Mouse (Mus musculus): Measurements from ENCODE around the gene Hipk3. TPM values are rescaled to one million over a fixed set of nuclear protein-coding genes. Genes with fewer than 3 reads are reported as not detected.

Hipk3 gene
- polyA plus RNA-seq, 1 experiment from 2014 or later: 7.2 TPM

- Histone ChIP-seq H3K4me3 (replicated peaks) (no peak overlapping the region), H3K27ac (replicated peaks) (no peak overlapping the region), H3K27me3 (replicated peaks) (no peaks in the 10 kb centered on the region), H3K9ac (replicated peaks) (no peak overlapping the region), H3K4me2 (no peak overlapping the region), H3K36me3 (peaks cover 5% of the 10 kb centered on the region; the same call in 1 of the 2 replicates), H3K4me1 (no peaks in the 10 kb centered on the region), H3K9me3 (replicated peaks) (no peaks in the 10 kb centered on the region)
- ATAC-seq (ENCODE audit: low FRiP score): peak; percentile 85; the same call in 1 of the 2 replicates
- 47% methylated on average over 2 of the region's 2 CpGs for WGBS
Measured at GRCm38 (mm10) chr2:104444776-104445175, 49.5 kb downstream of the Hipk3 start.

DNA sequence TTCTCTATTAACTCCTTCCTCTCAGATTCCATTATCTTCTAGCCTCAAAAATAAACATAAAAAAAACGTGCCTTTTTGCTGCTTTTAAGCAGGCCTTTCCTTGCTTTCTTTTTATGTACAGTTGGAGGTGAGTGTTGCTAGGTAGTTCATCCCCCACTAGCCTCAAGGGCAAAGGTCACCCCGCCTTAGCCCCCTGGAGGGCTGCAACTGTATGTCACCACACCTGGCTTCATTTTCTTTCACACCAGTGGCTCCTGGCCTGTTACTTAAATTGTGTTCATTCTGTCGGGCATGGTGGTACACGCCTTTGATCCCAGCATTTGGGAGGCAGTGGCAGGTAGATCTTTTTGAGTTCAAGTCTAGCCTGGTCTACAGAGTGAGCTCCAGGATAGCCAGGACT, 51.9 kb downstream of the Hipk3 start:
- H3K27me3 ChIP-seq (replicated peaks): no peaks in the 10 kb centered on the region
- H3K9me3 ChIP-seq (replicated peaks): no peaks in the 10 kb centered on the region
- 79% methylated on average over 4 of the region's 4 CpGs for WGBS
- H3K4me1 ChIP-seq: no peaks in the 10 kb centered on the region
- H3K27ac ChIP-seq (replicated peaks): no peak overlapping the region
- peaks cover 15% of the 10 kb centered on the region for H3K36me3 ChIP-seq
- no peak for ATAC-seq (ENCODE audit: low FRiP score)
- H3K4me3 ChIP-seq (replicated peaks): no peak overlapping the region
- H3K4me2 ChIP-seq: no peak overlapping the region
- H3K9ac ChIP-seq (replicated peaks): no peak overlapping the region

GRCm38 (mm10) chr2:104436226-104436625, 58.0 kb downstream of the Hipk3 start:
- H3K4me3 ChIP-seq (replicated peaks): no peak overlapping the region
- H3K4me1 ChIP-seq: no peaks in the 10 kb centered on the region
- 92% methylated on average over 3 of the region's 3 CpGs for WGBS
- no peaks in the 10 kb centered on the region for H3K27me3 ChIP-seq (replicated peaks)
- no peak overlapping the region for H3K27ac ChIP-seq (replicated peaks)
- no peak overlapping the region for H3K4me2 ChIP-seq
- H3K36me3 ChIP-seq: peaks cover 57% of the 10 kb centered on the region
- H3K9me3 ChIP-seq (replicated peaks): no peaks in the 10 kb centered on the region
- ATAC-seq (ENCODE audit: low FRiP score): no peak
- H3K9ac ChIP-seq (replicated peaks): no peak overlapping the region

DNA sequence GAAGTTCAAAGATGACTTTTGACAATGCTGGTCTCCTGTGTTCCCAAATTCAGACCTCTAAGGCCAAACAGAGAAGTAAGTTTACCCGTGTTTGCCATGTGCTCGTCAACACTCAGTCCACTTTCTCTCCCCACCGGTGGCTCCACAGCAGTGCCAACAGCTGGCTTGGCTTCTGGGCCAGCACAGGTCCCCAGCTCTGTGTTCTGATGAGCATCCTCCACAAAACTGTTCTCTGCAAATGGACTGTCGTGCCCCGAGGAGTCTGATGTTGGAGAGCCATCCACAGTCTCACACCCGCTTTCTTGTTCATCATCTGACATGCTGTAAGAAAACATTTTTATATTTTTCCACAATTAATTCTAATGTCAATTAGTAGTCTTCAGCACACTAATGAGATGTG, 63.2 kb downstream of the Hipk3 start:
- no peaks in the 10 kb centered on the region for H3K4me1 ChIP-seq
- no peak overlapping the region for H3K27ac ChIP-seq (replicated peaks)
- WGBS: 92% methylated on average over 6 of the region's 6 CpGs
- H3K27me3 ChIP-seq (replicated peaks): no peaks in the 10 kb centered on the region
- H3K9me3 ChIP-seq (replicated peaks): no peaks in the 10 kb centered on the region
- H3K36me3 ChIP-seq: peaks cover 47% of the 10 kb centered on the region
- no peak overlapping the region for H3K4me2 ChIP-seq
- no peak overlapping the region for H3K4me3 ChIP-seq (replicated peaks)
- no peak for ATAC-seq (ENCODE audit: low FRiP score)
- H3K9ac ChIP-seq (replicated peaks): no peak overlapping the region

- 75% methylated on average over 5 of the region's 5 CpGs for WGBS
- ATAC-seq (ENCODE audit: low FRiP score): no peak
- no peak overlapping the region for H3K4me3 ChIP-seq (replicated peaks)
Measured at GRCm38 (mm10) chr2:104430566-104430965, 63.7 kb downstream of the Hipk3 start.

DNA sequence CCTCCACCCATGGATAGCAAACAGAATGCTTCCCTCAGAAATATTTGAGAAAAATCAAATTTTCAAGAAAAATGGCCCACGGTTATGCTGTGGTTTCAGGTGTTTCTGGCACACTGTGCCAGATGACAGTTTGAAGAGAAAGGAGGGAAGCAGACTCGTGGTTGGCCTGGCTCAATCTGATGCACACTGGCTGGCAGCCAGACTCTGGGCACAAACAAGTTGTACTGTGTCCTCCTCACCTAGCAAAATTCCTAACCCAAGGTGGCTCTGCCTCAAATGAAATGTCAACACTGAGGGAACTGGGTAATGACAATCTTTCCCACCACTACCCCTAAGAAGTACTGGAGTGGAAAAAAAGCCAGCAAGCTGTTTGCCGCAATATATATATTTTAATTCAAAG, 68.1 kb downstream of the Hipk3 start:
- no peaks in the 10 kb centered on the region for H3K9me3 ChIP-seq (replicated peaks)
- H3K4me1 ChIP-seq: no peaks in the 10 kb centered on the region
- no peak overlapping the region for H3K4me3 ChIP-seq (replicated peaks)
- WGBS: 87% methylated on average over 3 of the region's 3 CpGs
- H3K27me3 ChIP-seq (replicated peaks): no peaks in the 10 kb centered on the region
- peaks cover 14% of the 10 kb centered on the region for H3K36me3 ChIP-seq
- no peak overlapping the region for H3K4me2 ChIP-seq
- ATAC-seq (ENCODE audit: low FRiP score): no peak
- H3K27ac ChIP-seq (replicated peaks): no peak overlapping the region
- H3K9ac ChIP-seq (replicated peaks): no peak overlapping the region

More at GRCm38 (mm10) chr2:104430566-104430965, 63.7 kb downstream of the Hipk3 start:
- no peaks in the 10 kb centered on the region for H3K9me3 ChIP-seq (replicated peaks)
- no peak overlapping the region for H3K9ac ChIP-seq (replicated peaks)
- peaks cover 42% of the 10 kb centered on the region for H3K36me3 ChIP-seq
- H3K4me2 ChIP-seq: no peak overlapping the region
- H3K27me3 ChIP-seq (replicated peaks): no peaks in the 10 kb centered on the region
- H3K27ac ChIP-seq (replicated peaks): no peak overlapping the region
- no peaks in the 10 kb centered on the region for H3K4me1 ChIP-seq

- Histone ChIP-seq H3K4me1 (no peaks in the 10 kb centered on the region), H3K4me3 (replicated peaks) (no peak overlapping the region), H3K27ac (replicated peaks) (no peak overlapping the region), H3K9me3 (replicated peaks) (no peaks in the 10 kb centered on the region), H3K27me3 (replicated peaks) (no peaks in the 10 kb centered on the region), H3K9ac (replicated peaks) (no peak overlapping the region), H3K4me2 (no peak overlapping the region), H3K36me3 (no peaks in the 10 kb centered on the region)
- peak; percentile 62; the same call in 1 of the 2 replicates for ATAC-seq (ENCODE audit: low FRiP score)
- WGBS: 3% methylated on average over 1 of the region's 1 CpGs
Measured at GRCm38 (mm10) chr2:104422230-104422629, 72.0 kb downstream of the Hipk3 start.

DNA sequence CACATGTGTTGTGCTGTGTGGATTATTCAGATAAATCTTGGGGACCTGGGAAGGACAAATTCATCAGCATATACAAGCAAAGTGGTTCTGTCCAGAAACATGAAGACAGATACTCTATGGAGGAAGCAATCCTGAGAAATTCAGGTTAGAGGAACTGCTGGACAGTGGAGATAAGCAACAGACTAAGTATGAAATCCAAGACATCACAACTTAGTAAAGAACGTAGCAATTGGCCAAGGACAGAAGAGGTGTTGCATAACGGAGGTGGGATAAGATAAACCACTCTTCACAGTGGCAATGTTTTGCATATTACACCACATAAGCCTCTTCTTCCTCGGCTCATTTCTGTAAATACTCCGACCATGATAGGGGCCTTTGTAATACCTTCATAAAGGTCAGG, 73.4 kb downstream of the Hipk3 start:
- H3K9me3 ChIP-seq (replicated peaks): no peaks in the 10 kb centered on the region
- H3K36me3 ChIP-seq: no peaks in the 10 kb centered on the region
- ATAC-seq (ENCODE audit: low FRiP score): no peak
- no peaks in the 10 kb centered on the region for H3K4me1 ChIP-seq
- H3K9ac ChIP-seq (replicated peaks): no peak overlapping the region
- 84% methylated on average over 4 of the region's 4 CpGs for WGBS
- H3K27me3 ChIP-seq (replicated peaks): no peaks in the 10 kb centered on the region
- no peak overlapping the region for H3K27ac ChIP-seq (replicated peaks)
- no peak overlapping the region for H3K4me3 ChIP-seq (replicated peaks)
- no peak overlapping the region for H3K4me2 ChIP-seq

- no peaks in the 10 kb centered on the region for H3K27me3 ChIP-seq (replicated peaks)
- H3K4me3 ChIP-seq (replicated peaks): no peak overlapping the region
- no peaks in the 10 kb centered on the region for H3K4me1 ChIP-seq
- no peaks in the 10 kb centered on the region for H3K9me3 ChIP-seq (replicated peaks)
- H3K27ac ChIP-seq (replicated peaks): no peak overlapping the region
- no peaks in the 10 kb centered on the region for H3K36me3 ChIP-seq
- no peak overlapping the region for H3K4me2 ChIP-seq
- 85% methylated on average over 1 of the region's 1 CpGs for WGBS
- no peak overlapping the region for H3K9ac ChIP-seq (replicated peaks)
- ATAC-seq (ENCODE audit: low FRiP score): no peak
Measured at GRCm38 (mm10) chr2:104419999-104420398, 74.2 kb downstream of the Hipk3 start.

DNA sequence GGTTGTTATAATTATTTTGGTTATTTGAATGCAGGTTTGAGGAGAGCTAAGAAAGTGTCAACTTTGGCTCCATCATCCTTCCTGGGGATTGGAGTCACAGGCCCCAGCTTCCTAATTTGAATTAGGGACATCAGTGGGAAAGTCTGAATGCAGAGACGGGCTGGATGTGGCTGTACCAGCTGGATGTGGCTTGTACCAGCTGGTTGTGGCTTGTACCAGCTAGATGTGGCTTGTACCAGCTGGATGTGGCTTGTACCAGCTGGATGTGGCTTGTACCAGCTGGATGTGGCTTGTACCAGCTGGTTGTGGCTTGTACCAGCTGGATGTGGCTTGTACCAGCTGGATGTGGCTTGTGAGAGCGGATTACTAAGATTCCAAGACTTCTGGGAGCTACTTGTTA, 74.8 kb downstream of the Hipk3 start:
- Histone ChIP-seq H3K9ac (replicated peaks) (no peak overlapping the region), H3K4me3 (replicated peaks) (no peak overlapping the region), H3K27me3 (replicated peaks) (no peaks in the 10 kb centered on the region), H3K27ac (replicated peaks) (no peak overlapping the region), H3K4me2 (no peak overlapping the region), H3K9me3 (replicated peaks) (no peaks in the 10 kb centered on the region), H3K36me3 (no peaks in the 10 kb centered on the region), H3K4me1 (no peaks in the 10 kb centered on the region)
- no peak for ATAC-seq (ENCODE audit: low FRiP score)
- 63% methylated on average over 2 of the region's 2 CpGs for WGBS

DNA sequence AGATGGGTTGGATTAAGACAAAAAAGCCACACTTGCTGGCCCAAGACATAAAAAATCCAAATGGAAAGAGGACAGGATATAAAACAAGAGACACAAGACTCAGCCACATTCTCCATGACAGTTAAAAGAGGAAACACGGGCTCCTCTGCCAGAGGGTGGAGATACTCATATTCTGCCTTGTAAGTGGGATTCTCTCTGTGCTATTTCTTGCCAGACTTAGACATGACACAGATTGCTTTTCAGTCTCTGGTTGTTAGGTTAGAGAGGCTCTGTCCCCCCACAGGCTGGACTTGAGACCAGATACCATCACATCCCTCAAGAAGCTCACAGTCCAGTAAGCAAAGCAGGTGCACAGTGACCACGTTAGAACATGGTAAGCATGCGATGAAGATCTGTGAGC, 81.2 kb downstream of the Hipk3 start:
- no peaks in the 10 kb centered on the region for H3K36me3 ChIP-seq
- H3K4me1 ChIP-seq: peaks cover 18% of the 10 kb centered on the region
- no peak overlapping the region for H3K27ac ChIP-seq (replicated peaks)
- no peaks in the 10 kb centered on the region for H3K27me3 ChIP-seq (replicated peaks)
- H3K9me3 ChIP-seq (replicated peaks): no peaks in the 10 kb centered on the region
- H3K4me2 ChIP-seq: no peak overlapping the region
- H3K4me3 ChIP-seq (replicated peaks): no peak overlapping the region
- no peak overlapping the region for H3K9ac ChIP-seq (replicated peaks)
- ATAC-seq (ENCODE audit: low FRiP score): no peak
- WGBS: 83% methylated on average over 3 of the region's 3 CpGs

- WGBS: 48% methylated on average over 4 of the region's 4 CpGs
- Histone ChIP-seq H3K27me3 (replicated peaks) (no peaks in the 10 kb centered on the region), H3K36me3 (no peaks in the 10 kb centered on the region), H3K4me1 (peaks cover 23% of the 10 kb centered on the region), H3K4me2 (no peak overlapping the region), H3K27ac (replicated peaks) (no peak overlapping the region), H3K9ac (replicated peaks) (no peak overlapping the region), H3K9me3 (replicated peaks) (no peaks in the 10 kb centered on the region), H3K4me3 (replicated peaks) (no peak overlapping the region)
- ATAC-seq (ENCODE audit: low FRiP score): no peak
Measured at GRCm38 (mm10) chr2:104412496-104412895, 81.8 kb downstream of the Hipk3 start.

DNA sequence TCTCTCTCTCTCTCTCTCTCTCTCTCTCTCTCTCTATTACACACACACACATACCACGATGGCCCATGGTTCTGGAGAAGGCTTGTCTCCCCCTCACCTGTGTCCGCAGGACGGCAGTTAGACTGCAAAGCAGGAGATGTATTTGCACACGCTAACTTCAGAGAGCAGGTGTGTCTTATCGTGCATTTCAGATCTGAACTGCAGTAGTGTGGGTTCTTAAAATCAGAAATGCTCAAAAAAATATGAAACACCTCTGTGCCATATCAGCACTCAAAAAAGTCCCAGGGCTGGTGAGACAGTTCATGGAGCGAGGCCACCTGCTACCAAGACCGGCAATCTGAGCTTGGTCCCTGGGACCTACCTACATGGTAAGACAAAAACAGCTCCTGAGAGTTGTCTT, 82.4 kb downstream of the Hipk3 start:
- H3K9ac ChIP-seq (replicated peaks): no peak overlapping the region
- no peaks in the 10 kb centered on the region for H3K36me3 ChIP-seq
- H3K27me3 ChIP-seq (replicated peaks): no peaks in the 10 kb centered on the region
- H3K9me3 ChIP-seq (replicated peaks): no peaks in the 10 kb centered on the region
- peaks cover 30% of the 10 kb centered on the region for H3K4me1 ChIP-seq
- H3K4me3 ChIP-seq (replicated peaks): no peak overlapping the region
- ATAC-seq (ENCODE audit: low FRiP score): no peak
- no peak overlapping the region for H3K4me2 ChIP-seq
- WGBS: 91% methylated on average over 7 of the region's 7 CpGs
- no peak overlapping the region for H3K27ac ChIP-seq (replicated peaks)
